8 mouse cellular contexts compared by ENCODE assay signal in the genomic region with DNA sequence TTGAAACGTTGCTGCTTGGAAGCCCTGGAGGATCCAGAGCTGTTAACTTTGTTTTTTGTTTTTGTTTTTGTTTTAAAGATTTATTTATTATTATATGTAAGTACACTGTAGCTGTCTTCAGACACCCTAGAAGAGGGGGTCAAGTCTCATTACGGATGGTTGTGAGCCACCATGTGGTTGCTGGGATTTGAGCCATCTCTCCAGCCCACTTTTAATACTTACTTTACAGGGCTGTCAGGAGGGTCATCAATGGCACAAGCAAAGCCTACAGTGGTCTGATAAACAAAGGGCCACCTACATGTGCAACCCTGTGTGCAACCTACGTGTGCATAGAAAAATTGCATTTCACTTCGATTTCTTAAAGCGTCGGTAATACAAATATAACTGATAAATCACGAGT. TPM values are rescaled to one million over a fixed set of nuclear protein-coding genes. Genes with fewer than 3 reads are reported as not detected.
DNase-seq lines count a peak whose midpoint lies in the region; ATAC-seq and TF ChIP-seq lines count a peak whose summit lies in the region.

No protein-coding gene starts in this region.

- peak overlapping the region; percentile 75 for H3K9ac ChIP-seq in heart, embryonic 12.5 days
- peak overlapping the region; percentile 94 for H3K9ac ChIP-seq in ES-E14 (ENCODE audit: insufficient read depth, low read depth, low read length, poor library complexity, severe bottlenecking)
- peak overlapping the region; percentile 79 for H3K9ac ChIP-seq in heart, postnatal 0 days (replicated peaks; ENCODE audit: low read depth, low read length)

- no peak for DNase-seq in heart, postnatal 4 days
- DNase-seq in ES-E14 (ENCODE audit: low read depth, low spot score), result no peak
- DNase-seq in heart, postnatal 0 days (ENCODE audit: low spot score), result no peak
- no peak for DNase-seq in gastrocnemius, adult 8-10 months (ENCODE audit: low spot score in 2 of 2)
- DNase-seq in right cerebral cortex, postnatal 14 days, result no peak
- DNase-seq in retina, embryonic 14.5 days (ENCODE audit: low spot score), result no peak

- H3K27me3 ChIP-seq in heart, embryonic 12.5 days (replicated peaks), result no peaks in the 10 kb centered on the region
- H3K27me3 ChIP-seq in heart, postnatal 0 days (ENCODE audit: control insufficient read depth, insufficient read depth, low read length), result no peaks in the 10 kb centered on the region

- H3K4me3 ChIP-seq in heart, embryonic 12.5 days, result peak overlapping the region; percentile 76
- H3K4me3 ChIP-seq in ES-E14 (ENCODE audit: insufficient read depth in 1 of 2, low read depth in 1 of 2, low read length in 2 of 2, poor library complexity in 1 of 2, severe bottlenecking in 1 of 2) (peak overlapping the region; percentile 90 to 94), macrophage (ENCODE audit: inconsistent target) (peak overlapping the region; percentile 89)
- peak overlapping the region; percentile 75 for H3K4me3 ChIP-seq in heart, postnatal 0 days (ENCODE audit: low read depth, low read length)

- TF ChIP-seq EP300 in heart, postnatal 0 days (IDR thresholded peaks at IDR 0.05; ENCODE audit: low read depth), result no peak

- no peak for ATAC-seq in heart, embryonic 12.5 days (ENCODE audit: insufficient number of reproducible peaks, low FRiP score)
- 0 out of 2 replicates have a peak, but pooled peaks have one; percentile 1 for ATAC-seq in heart, postnatal 0 days (ENCODE audit: insufficient read depth, low read depth)

- H3K9me3 ChIP-seq in heart, embryonic 12.5 days (replicated peaks), result no peaks in the 10 kb centered on the region
- H3K9me3 ChIP-seq in ES-E14 (ENCODE audit: control insufficient read depth, insufficient read depth, low read depth, low read length), result no peaks in the 10 kb centered on the region
- no peaks in the 10 kb centered on the region for H3K9me3 ChIP-seq in heart, postnatal 0 days (replicated peaks; ENCODE audit: control insufficient read depth, low read length)

- H3K27ac ChIP-seq in heart, embryonic 12.5 days (ENCODE audit: poor library complexity, severe bottlenecking), result peak overlapping the region; percentile 87
- H3K27ac ChIP-seq in ES-E14 (ENCODE audit: insufficient read depth, low read depth, low read length, poor library complexity, severe bottlenecking) (no peak overlapping the region), macrophage (peak overlapping the region; percentile 64)
- H3K27ac ChIP-seq in heart, postnatal 0 days (ENCODE audit: low read depth), result peak overlapping the region; percentile 95

- peak overlapping the region; percentile 90 for H3K4me2 ChIP-seq in heart, embryonic 12.5 days
- H3K4me2 ChIP-seq in heart, postnatal 0 days (ENCODE audit: low read depth, low read length), result peak overlapping the region; percentile 93

- in situ Hi-C loops in ES-E14 (cut with MboI; ENCODE audit: low sequenced_read_pairs in 2 of 2, unreplicated experiment in 2 of 2), result loop anchor here in 1 of 2 experiments (25.0 kb wide), 1 partner anchor 1230 kb away; a partner anchor contains a TSS

- H3K36me3 ChIP-seq in heart, embryonic 12.5 days, result no peaks in the 10 kb centered on the region
- no peaks in the 10 kb centered on the region for H3K36me3 ChIP-seq in ES-E14 (ENCODE audit: control insufficient read depth, insufficient read depth, low read length, poor library complexity, severe bottlenecking)
- H3K36me3 ChIP-seq in heart, postnatal 0 days (replicated peaks; ENCODE audit: control insufficient read depth, insufficient read depth, low read length), result no peaks in the 10 kb centered on the region
- H3K36me3 ChIP-seq in macrophage (ENCODE audit: inconsistent target), result no peaks in the 10 kb centered on the region

- TF ChIP-seq CTCF in heart, postnatal 0 days (IDR thresholded peaks at IDR 0.05; ENCODE audit: low read depth), result no peak

- WGBS in heart, embryonic 12.5 days, result 39% methylated on average over 7 of the region's 7 CpGs
- 39% methylated on average over 7 of the region's 7 CpGs for WGBS in heart, postnatal 0 days
- 37% methylated on average over 7 of the region's 7 CpGs for WGBS in macrophage (ENCODE audit: missing documents)

- H3K4me1 ChIP-seq in heart, embryonic 12.5 days (replicated peaks), result peaks cover 17% of the 10 kb centered on the region
- H3K4me1 ChIP-seq in ES-E14 (ENCODE audit: control insufficient read depth in 2 of 2, insufficient read depth in 2 of 2, low read length in 2 of 2, poor library complexity in 1 of 2), result peaks cover 0 to 2% of the 10 kb centered on the region in 2 experiments; a peak in 2 of 4 replicates
- peaks cover 14% of the 10 kb centered on the region for H3K4me1 ChIP-seq in heart, postnatal 0 days (ENCODE audit: control insufficient read depth, insufficient read depth)

- H3K79me2 ChIP-seq in macrophage (ENCODE audit: inconsistent target), result peaks cover 54% of the 10 kb centered on the region

TF ChIP-seq in ES-E14, 5 proteins besides CTCF, POLR2A, EP300 and RAD21:
- no peak for TF ChIP-seq CHD2 (IDR thresholded peaks at IDR 0.05; ENCODE audit: low read depth, low read length)
- no peak for TF ChIP-seq ZNF384 (IDR thresholded peaks at IDR 0.05; ENCODE audit: low read depth, low read length)
- TF ChIP-seq HCFC1 (IDR thresholded peaks at IDR 0.05; ENCODE audit: borderline replicate concordance, insufficient read depth, low read length), result no peak
- TF ChIP-seq ZC3H11A (IDR thresholded peaks at IDR 0.05; ENCODE audit: borderline replicate concordance, low read depth, low read length), result no peak
- no peak for TF ChIP-seq MAFK (IDR thresholded peaks at IDR 0.05; ENCODE audit: insufficient read depth, low read depth, low read length)

RNA-seq across cellular contexts. Expression of a gene that starts 0.6 kb away (rescaled TPM):
- polyA plus RNA-seq in heart, embryonic 12.5 days (2016; fragmentation: Nextera tagmentation; extraction: Ambion mirVana), result 10.6 and 12.3 TPM in 2 replicates
- total RNA-seq in heart, postnatal 4 days (2021), result 1 to 10 TPM; 7.0 to 7.3 TPM
- 6.3 and 6.8 TPM in 2 replicates for total RNA-seq in ES-E14 (2012; rRNA removed)
- total RNA-seq in heart, postnatal 0 days (2014; rRNA removed; ENCODE audit: low replicate concordance), result 9.1 and 14.3 TPM in 2 replicates
- polyA plus RNA-seq in heart, postnatal 0 days (2015; fragmentation: Nextera tagmentation; extraction: Ambion mirVana), result 7.3 and 8.3 TPM in 2 replicates
- total RNA-seq in macrophage (2018; cell fraction: chromatin; rRNA removed), result 10 to 100 TPM; 10.7 to 27.4 (median 19.6) TPM
- 10 to 100 TPM in 6 of 26 experiments, 1 to 10 TPM in 20; 6.2 to 13.7 (median 9.1) TPM for total RNA-seq in macrophage (2018; cell fraction: cytosol; rRNA removed)
- 10 to 100 TPM; 10.3 to 25.5 (median 14.4) TPM for total RNA-seq in macrophage (2018; cell fraction: nucleus; rRNA removed)
- 6.8 to 9.3 TPM (median 7.4 TPM) in 3 replicates for polyA plus RNA-seq in macrophage (2018)
- 1 to 10 TPM; 1.7 to 2.4 (median 2.2) TPM for total RNA-seq in gastrocnemius, adult 8-10 months (2022)

RNA-seq across cellular contexts. Expression of a gene that starts 19.5 kb away (rescaled TPM):
- polyA plus RNA-seq in heart, embryonic 12.5 days (2016; fragmentation: Nextera tagmentation; extraction: Ambion mirVana), result 73.4 and 74.0 TPM in 2 replicates
- 10 to 100 TPM; 59.3 to 60.8 TPM for total RNA-seq in heart, postnatal 4 days (2021)
- total RNA-seq in ES-E14 (2012; rRNA removed), result 29.0 and 35.9 TPM in 2 replicates
- total RNA-seq in heart, postnatal 0 days (2014; rRNA removed; ENCODE audit: low replicate concordance), result 77.9 and 105 TPM in 2 replicates
- polyA plus RNA-seq in heart, postnatal 0 days (2015; fragmentation: Nextera tagmentation; extraction: Ambion mirVana), result 50.0 and 55.5 TPM in 2 replicates
- total RNA-seq in macrophage (2018; cell fraction: chromatin; rRNA removed), result 100 to 1,000 TPM in 4 of 26 experiments, 10 to 100 TPM in 22; 45.8 to 304 (median 66.5) TPM
- total RNA-seq in macrophage (2018; cell fraction: cytosol; rRNA removed), result 10 to 100 TPM; 32.6 to 77.4 (median 35.8) TPM
- 100 to 1,000 TPM in 2 of 26 experiments, 10 to 100 TPM in 24; 30.1 to 264 (median 41.0) TPM for total RNA-seq in macrophage (2018; cell fraction: nucleus; rRNA removed)
- polyA plus RNA-seq in macrophage (2018), result 25.0 to 36.5 TPM (median 33.6 TPM) in 3 replicates
- total RNA-seq in gastrocnemius, adult 8-10 months (2022), result 10 to 100 TPM; 68.4 to 76.4 (median 71.3) TPM
